Mouse (Mus musculus) neural tube, embryonic 12.5 days (tissue): ENCODE measurements at regions not wholly inside any gene's neighbourhood (a gene's known extent, or its start where the extent isn't known, plus 50 kb on each side); places are given as distances from the start of the nearest gene placed in this dataset.

ENCODE experiments used
- ATAC-seq: fragments of 200-750 bp; cut with Nextera tagmentation; 2 replicates; pipeline ENCODE4 v1.8.0; 2017; ENCODE audit warnings: low read depth, mild to moderate bottlenecking, moderate TSS enrichment, moderate library complexity; ENCODE audit not compliant: low FRiP score
- H3K27ac ChIP-seq: fragments of 300-500 bp; sonication (generic); 2 replicates; pipeline ENCODE4 v1.5.1; 2016
- H3K27me3 ChIP-seq: fragments of 300-500 bp; sonication (generic); replicated peaks from 2 replicates; pipeline ENCODE4 v1.6.1; 2016; ENCODE audit warnings: mild to moderate bottlenecking
- H3K36me3 ChIP-seq: fragments of 300-500 bp; sonication (generic); 2 replicates; pipeline ENCODE4 v1.6.1; 2016; ENCODE audit warnings: mild to moderate bottlenecking
- H3K4me1 ChIP-seq: fragments of 300-500 bp; sonication (generic); 2 replicates; pipeline ENCODE4 v1.6.1; 2016
- H3K4me2 ChIP-seq: fragments of 300-500 bp; sonication (generic); replicated peaks from 2 replicates; pipeline ENCODE4 v1.6.1; 2016; ENCODE audit warnings: mild to moderate bottlenecking
- H3K4me3 ChIP-seq: fragments of 300-500 bp; sonication (generic); 2 replicates; pipeline ENCODE4 v1.5.1; 2016
- H3K9ac ChIP-seq: fragments of 300-500 bp; sonication (generic); 2 replicates; pipeline ENCODE4 v1.6.1; 2016; ENCODE audit warnings: mild to moderate bottlenecking
- H3K9me3 ChIP-seq: fragments of 300-500 bp; sonication (generic); 2 replicates; pipeline ENCODE4 v1.6.1; 2016; ENCODE audit warnings: mild to moderate bottlenecking
- WGBS: fragments of 180-500 bp; shearing (Covaris S2); methylation state at CpG from one replicate; pipeline ENCODE4 v1.1.7; 2016; 5-methylcytosine and 5-hydroxymethylcytosine counted together

DNA sequence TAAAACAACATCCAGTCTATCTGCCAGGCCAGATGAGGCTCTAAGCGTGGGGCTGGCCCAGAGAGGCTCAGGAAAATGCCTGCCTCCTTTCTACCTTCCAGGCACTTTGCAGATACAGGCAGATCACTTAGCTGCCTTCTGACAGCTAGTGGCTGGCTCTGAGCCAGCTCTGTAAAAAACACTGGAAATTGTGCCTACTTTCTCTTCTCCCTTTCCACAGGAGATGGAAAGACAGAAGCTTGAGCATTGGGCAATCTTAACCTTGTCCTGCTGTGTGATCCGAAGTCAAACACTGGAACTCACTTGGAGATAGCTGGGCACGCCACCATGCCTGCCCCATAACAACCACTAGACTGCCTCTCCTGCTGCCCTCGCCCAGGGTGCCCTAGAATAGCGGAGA is 93.0 kb upstream of the Zmiz1 start:
- H3K4me1 ChIP-seq: peaks cover 4% of the 10 kb centered on the region
- no peak overlapping the region for H3K9ac ChIP-seq
- peaks cover 6% of the 10 kb centered on the region; the same call in 1 of the 2 replicates for H3K9me3 ChIP-seq
- no peaks in the 10 kb centered on the region for H3K27me3 ChIP-seq
- H3K4me2 ChIP-seq: no peak overlapping the region
- H3K4me3 ChIP-seq: no peak overlapping the region
- H3K27ac ChIP-seq: no peak overlapping the region
- no peak for ATAC-seq
- 85% methylated on average over 5 of the region's 5 CpGs for WGBS
- H3K36me3 ChIP-seq: no peaks in the 10 kb centered on the region

DNA sequence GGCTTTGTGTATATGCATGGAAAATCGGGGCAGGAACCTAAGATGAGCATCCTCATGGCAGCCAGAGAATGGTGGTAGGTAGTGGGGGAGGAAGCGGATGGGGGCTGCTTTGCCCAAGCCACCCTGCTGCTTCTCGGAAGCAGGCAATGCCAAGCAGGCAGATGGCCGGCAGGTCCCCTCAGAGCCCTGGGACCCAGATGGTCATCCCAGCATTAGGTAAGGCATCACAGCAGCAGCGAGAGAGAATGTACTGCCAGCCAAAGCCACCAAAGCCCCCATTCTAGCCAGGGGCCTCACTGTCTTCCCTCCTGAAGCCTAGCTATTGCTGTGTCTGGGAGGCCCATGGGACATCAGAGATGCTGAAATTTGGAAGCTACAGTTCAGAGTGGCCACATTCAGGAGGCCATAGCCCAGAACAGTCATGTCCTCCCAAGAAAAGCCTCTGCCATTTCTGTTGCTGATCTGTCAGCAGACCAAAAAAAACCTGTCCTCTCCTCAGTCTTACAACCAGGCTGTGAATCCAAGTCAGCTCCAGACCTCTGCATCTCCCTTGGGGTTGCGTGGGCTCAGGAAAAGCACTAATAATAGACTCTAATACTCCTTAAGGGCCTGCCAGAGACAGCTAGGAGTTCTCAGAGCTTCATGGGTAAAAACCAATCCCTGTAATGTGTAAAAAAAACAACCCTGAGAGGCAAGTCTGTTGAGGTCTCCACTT is 88.5 kb upstream of the Zmiz1 start:
- Histone ChIP-seq H3K9ac (no peak overlapping the region), H3K9me3 (peaks cover 6% of the 10 kb centered on the region; the same call in 1 of the 2 replicates), H3K4me1 (peaks cover 16% of the 10 kb centered on the region), H3K27me3 (no peaks in the 10 kb centered on the region), H3K27ac (no peak overlapping the region), H3K4me2 (no peak overlapping the region), H3K36me3 (no peaks in the 10 kb centered on the region), H3K4me3 (no peak overlapping the region)
- WGBS: 84% methylated on average over 6 of the region's 6 CpGs
- ATAC-seq: no peak

DNA sequence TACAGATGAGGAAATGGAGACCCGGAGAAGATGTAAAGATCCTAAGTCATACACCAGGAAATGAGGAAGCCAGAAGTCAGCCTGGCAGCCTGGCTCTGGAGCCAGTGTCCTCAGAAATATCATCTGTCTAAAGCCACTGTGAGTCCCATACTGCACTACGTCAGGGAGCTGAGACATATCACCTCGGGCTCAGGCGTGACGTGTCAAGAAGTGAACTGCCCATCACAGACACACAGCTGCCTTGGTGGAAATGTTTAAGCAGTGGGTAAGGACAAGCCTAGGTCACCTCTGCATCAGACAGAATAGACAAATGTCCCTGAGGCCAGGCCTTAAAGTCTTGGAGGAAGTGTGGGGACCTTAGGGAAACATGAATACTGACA is 88.0 kb upstream of the Zmiz1 start:
- Histone ChIP-seq H3K4me3 (no peak overlapping the region), H3K4me2 (no peak overlapping the region), H3K27me3 (no peaks in the 10 kb centered on the region), H3K4me1 (peaks cover 16% of the 10 kb centered on the region), H3K9ac (no peak overlapping the region), H3K27ac (0 out of 2 replicates have a peak overlapping the region, but pooled peaks have one; percentile 21), H3K36me3 (no peaks in the 10 kb centered on the region), H3K9me3 (peaks cover 6% of the 10 kb centered on the region; the same call in 1 of the 2 replicates)
- 87% methylated on average over 5 of the region's 5 CpGs for WGBS
- ATAC-seq: no peak

DNA sequence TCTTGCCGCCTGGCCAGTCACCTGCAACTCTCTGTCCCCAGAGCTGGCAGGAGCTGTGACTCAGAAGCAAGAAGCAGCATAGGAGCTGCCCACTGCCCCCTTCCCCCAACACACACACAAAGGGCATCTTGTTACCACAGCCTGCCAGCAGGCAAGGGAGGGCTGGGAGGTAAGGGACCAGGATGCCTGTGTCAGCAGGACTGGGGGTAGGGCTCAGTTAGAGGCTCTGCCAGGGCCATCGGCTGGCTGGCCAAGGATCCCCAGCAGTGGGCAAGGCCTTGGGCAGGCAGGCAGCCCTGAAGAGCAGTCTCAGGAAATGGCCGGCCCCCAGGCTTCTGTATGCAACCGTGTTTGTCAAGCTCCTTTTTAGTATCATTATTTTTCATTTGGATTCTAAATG is 87.3 kb upstream of the Zmiz1 start:
- H3K4me2 ChIP-seq: no peak overlapping the region; the same call in 1 of the 2 replicates
- peak overlapping the region; percentile 51; the same call in 1 of the 2 replicates for H3K9ac ChIP-seq
- no peak overlapping the region for H3K4me3 ChIP-seq
- peaks cover 6% of the 10 kb centered on the region; the same call in 1 of the 2 replicates for H3K9me3 ChIP-seq
- H3K36me3 ChIP-seq: no peaks in the 10 kb centered on the region
- H3K27ac ChIP-seq: no peak overlapping the region
- ATAC-seq: 0 out of 2 replicates have a peak, but pooled peaks have one; percentile 37
- peaks cover 16% of the 10 kb centered on the region for H3K4me1 ChIP-seq
- 62% methylated on average over 4 of the region's 4 CpGs for WGBS
- no peaks in the 10 kb centered on the region for H3K27me3 ChIP-seq

DNA sequence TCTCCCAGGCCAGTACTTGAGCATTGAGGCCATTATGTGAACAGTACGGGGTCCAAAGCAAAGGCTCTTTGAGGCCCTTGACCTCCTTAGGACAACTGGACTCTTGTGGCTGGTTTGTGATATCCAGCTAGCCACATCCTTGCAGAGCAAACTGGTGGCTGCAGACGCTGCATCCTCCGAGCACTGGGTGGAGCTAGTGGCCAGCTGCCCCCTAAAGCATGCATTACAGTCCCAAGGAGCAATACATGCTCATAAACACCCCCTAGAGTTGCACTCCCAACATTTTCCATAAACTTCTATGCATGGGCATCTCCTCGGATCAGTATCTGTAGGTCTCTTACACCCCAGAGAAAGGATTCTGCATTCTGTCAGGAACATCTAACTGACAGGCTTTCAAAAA is 86.4 kb upstream of the Zmiz1 start:
- Histone ChIP-seq H3K4me1 (peaks cover 25% of the 10 kb centered on the region), H3K4me2 (no peak overlapping the region), H3K36me3 (no peaks in the 10 kb centered on the region), H3K4me3 (no peak overlapping the region), H3K27me3 (no peaks in the 10 kb centered on the region), H3K27ac (no peak overlapping the region), H3K9ac (no peak overlapping the region), H3K9me3 (peaks cover 6% of the 10 kb centered on the region; the same call in 1 of the 2 replicates)
- ATAC-seq: no peak
- WGBS: 59% methylated on average over 4 of the region's 4 CpGs

DNA sequence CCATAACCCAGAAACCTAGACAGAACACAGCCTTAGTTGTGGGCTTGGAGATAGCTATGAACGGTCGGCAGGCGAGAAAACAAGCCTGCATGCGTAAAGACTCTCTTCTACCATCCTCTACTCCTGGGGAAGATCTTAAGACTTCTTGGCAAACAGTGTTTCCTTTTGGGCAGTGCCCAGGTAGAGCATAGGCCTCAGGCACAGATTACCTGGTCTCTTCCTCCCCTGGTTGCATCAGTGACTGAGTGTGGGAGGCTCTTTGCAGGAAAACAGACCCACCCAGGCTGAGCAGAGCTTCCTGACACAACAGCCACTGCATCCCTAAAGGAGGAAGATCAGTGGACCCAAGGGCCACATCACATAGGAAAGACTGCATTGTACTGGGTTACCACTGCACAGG is 85.8 kb upstream of the Zmiz1 start:
- Histone ChIP-seq H3K9me3 (peaks cover 6% of the 10 kb centered on the region; the same call in 1 of the 2 replicates), H3K4me1 (peaks cover 27% of the 10 kb centered on the region), H3K9ac (no peak overlapping the region), H3K36me3 (no peaks in the 10 kb centered on the region), H3K27ac (no peak overlapping the region), H3K27me3 (no peaks in the 10 kb centered on the region), H3K4me3 (no peak overlapping the region), H3K4me2 (no peak overlapping the region)
- WGBS: 93% methylated on average over 4 of the region's 4 CpGs
- no peak for ATAC-seq

DNA sequence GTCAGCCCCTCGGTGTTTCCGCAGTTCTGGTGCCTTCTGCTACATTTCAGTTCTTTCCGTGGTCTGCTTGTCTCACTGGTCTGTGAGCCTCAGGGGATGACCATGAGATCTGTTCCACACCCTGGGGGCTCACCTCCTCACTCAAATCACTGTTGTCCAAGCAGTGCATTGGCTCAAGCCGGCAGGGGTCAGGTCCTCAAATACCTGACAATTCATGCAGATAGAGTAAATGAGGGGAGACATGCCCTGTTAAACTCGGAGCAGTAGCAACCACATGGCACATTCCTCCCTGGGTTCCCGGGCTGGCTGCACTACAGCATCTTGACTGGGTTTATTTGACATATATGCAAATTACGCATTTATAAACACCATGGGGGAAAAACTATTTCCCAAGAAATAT is 84.0 kb upstream of the Zmiz1 start:
- ATAC-seq: no peak
- H3K9ac ChIP-seq: no peak overlapping the region
- peaks cover 45% of the 10 kb centered on the region for H3K4me1 ChIP-seq
- H3K27ac ChIP-seq: no peak overlapping the region
- no peaks in the 10 kb centered on the region for H3K36me3 ChIP-seq
- no peaks in the 10 kb centered on the region for H3K9me3 ChIP-seq
- no peak overlapping the region for H3K4me2 ChIP-seq
- no peak overlapping the region for H3K4me3 ChIP-seq
- whole genome bisulfite sequencing: 73% methylated on average over 7 of the region's 7 CpGs
- H3K27me3 ChIP-seq: no peaks in the 10 kb centered on the region

DNA sequence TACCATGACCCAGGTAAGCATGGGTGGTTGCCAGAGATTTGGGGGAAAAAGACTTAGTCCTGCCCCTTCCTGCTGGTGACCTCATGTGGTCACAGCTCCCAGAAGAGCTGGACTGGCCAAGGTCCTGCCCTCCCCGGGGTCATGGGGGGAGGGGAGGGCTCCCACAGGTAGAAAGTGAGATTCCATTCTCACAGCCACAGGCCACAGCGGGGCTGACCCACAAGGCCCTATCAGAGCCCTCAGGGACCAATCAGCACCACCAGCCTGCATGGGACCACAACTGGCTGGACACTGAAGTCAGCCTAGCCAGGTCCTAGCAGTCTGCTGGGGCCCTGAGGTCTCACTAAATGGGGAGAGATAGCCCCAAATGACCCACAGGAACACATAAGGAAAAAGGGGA is 81.9 kb upstream of the Zmiz1 start:
- H3K9me3 ChIP-seq: no peaks in the 10 kb centered on the region
- H3K27me3 ChIP-seq: no peaks in the 10 kb centered on the region
- H3K4me2 ChIP-seq: peak overlapping the region; percentile 66
- H3K4me1 ChIP-seq: peaks cover 32% of the 10 kb centered on the region
- WGBS: 51% methylated on average over 2 of the region's 2 CpGs
- H3K9ac ChIP-seq: peak overlapping the region; percentile 81; the same call in 1 of the 2 replicates
- peak overlapping the region; percentile 99 for H3K27ac ChIP-seq
- no peaks in the 10 kb centered on the region for H3K36me3 ChIP-seq
- ATAC-seq: no peak
- H3K4me3 ChIP-seq: no peak overlapping the region

DNA sequence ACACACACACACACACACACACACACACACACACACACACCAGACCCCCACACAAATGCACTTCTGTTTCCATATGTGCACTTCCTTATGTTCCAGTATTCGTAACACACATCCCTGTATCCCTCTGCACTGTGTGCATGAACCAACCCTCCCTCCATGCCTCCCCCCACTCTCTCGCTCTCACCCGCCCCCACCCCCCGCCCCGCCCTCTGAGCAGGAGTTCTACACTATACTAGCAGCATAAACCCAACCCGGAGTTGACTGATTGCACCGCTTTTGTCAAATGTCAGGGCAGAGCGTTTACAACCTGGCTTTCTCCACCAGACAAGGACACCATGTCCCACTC is 81.5 kb upstream of the Zmiz1 start:
- peak overlapping the region; percentile 31; the same call in 1 of the 2 replicates for H3K4me3 ChIP-seq
- peak overlapping the region; percentile 99 for H3K27ac ChIP-seq
- peaks cover 31% of the 10 kb centered on the region for H3K4me1 ChIP-seq
- H3K9ac ChIP-seq: peak overlapping the region; percentile 81
- peak overlapping the region; percentile 66 for H3K4me2 ChIP-seq
- 2% methylated on average over 8 of the region's 8 CpGs for WGBS
- no peaks in the 10 kb centered on the region for H3K9me3 ChIP-seq
- peak; percentile 90 for ATAC-seq
- no peaks in the 10 kb centered on the region for H3K36me3 ChIP-seq
- no peaks in the 10 kb centered on the region for H3K27me3 ChIP-seq

DNA sequence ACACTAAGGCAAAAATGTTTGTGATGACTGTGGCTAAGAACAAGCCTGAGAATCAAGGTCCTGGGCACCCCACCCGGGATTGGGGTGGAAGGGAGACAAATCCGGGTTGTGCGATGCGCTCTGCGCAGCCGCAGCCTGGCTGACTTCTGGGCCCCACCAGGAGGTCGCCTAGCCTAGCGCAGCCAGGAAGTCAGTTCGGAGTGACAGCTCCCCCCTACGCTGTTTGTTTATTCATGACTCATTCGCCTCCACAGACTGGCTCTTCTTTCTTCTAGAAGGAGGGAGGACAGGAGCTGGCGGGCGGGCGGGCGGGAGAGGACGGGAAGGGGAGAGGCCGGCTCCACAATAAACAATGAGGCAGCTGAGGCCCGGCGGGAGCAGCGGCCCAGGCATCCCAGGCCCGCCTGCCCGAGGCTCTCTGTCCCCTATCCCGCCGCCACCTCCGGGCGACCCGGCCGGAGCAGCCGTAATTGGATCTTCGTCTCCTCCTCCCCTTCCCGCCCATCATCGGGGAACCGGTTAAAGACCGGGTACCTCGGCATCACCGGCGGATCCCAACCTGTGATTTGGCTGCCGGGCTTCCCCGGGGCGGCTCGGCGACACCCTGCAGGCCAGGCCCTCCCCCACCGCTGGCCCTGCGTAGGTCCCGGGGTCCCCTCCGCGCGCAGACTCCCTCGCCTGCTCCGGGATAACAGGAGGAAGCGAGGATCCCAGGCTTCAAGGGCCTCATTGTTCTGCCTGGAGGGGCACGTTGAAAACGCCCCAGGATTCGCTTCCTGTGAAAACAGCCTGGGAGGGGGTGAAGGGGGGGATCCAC is 80.9 kb upstream of the Zmiz1 start:
- Histone ChIP-seq H3K4me1 (peaks cover 31% of the 10 kb centered on the region), H3K4me3 (peak overlapping the region; percentile 31), H3K27ac (peak overlapping the region; percentile 99), H3K9ac (peak overlapping the region; percentile 81), H3K4me2 (peak overlapping the region; percentile 66), H3K36me3 (no peaks in the 10 kb centered on the region), H3K9me3 (no peaks in the 10 kb centered on the region), H3K27me3 (no peaks in the 10 kb centered on the region)
- WGBS: 0% methylated on average over 50 of the region's 54 CpGs
- peak; percentile 94 for ATAC-seq

DNA sequence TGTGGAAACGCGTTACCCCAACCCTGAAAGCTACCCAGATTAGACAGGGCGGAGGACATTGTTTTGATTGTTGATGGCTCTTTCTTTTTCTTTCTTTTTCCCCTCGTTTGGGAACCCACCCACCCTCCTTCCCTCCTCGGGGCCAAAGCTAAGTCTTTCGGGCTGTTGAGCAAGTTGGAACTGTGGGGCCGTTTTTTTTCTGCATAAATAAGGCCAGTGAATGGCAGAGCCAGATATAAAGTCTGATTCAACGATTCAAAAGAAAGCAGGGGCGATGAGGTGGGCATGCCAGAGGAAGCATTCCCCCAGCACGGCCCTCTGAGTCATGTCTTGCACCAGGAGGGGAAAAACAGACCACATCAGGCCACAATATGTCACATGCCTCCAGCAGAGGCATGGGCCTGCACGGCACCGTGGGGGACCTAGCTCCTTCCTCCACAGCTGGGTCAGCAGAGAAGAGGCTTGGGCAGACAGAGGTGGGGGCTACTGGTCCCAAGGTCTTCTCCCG is 80.2 kb upstream of the Zmiz1 start:
- H3K4me2 ChIP-seq: peak overlapping the region; percentile 66
- no peaks in the 10 kb centered on the region for H3K36me3 ChIP-seq
- no peaks in the 10 kb centered on the region for H3K9me3 ChIP-seq
- WGBS: 1% methylated on average over 13 of the region's 13 CpGs
- H3K4me3 ChIP-seq: peak overlapping the region; percentile 31
- no peaks in the 10 kb centered on the region for H3K27me3 ChIP-seq
- H3K27ac ChIP-seq: peak overlapping the region; percentile 99
- H3K9ac ChIP-seq: peak overlapping the region; percentile 81
- peak; percentile 32 for ATAC-seq
- peaks cover 31% of the 10 kb centered on the region for H3K4me1 ChIP-seq

DNA sequence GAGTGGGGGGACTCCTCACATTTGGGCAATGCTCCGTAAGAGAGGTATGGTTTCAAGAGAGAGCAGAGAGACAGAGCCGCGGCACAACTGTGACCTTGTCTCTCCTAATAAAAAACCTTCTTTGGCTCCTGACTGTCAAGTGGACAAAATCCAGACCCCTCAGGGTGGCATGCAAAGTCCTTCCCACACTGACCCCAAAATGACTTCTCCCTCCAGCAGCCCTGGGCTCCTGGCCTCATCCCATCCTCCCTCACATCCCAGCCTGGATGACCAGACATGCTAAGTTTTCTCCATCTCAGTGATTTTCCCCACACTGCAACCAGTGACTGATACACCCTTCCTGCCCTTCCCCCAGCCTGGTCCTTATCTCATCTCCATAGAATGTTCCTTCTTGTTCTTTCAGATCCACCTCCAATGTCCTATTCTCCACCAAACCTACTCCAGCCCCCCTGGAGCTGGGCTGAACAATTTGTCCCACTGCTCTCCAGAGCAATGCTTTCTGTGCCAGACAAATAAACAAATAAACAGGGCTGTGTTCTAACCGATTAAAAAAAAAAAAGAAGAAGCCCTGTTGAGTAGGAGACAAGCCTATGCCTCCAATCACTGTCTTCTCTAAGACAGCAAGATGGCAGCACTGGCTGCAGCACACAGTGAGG is 75.7 kb upstream of the Zmiz1 start:
- peaks cover 18% of the 10 kb centered on the region for H3K4me1 ChIP-seq
- H3K27me3 ChIP-seq: no peaks in the 10 kb centered on the region
- H3K9ac ChIP-seq: no peak overlapping the region
- ATAC-seq: no peak
- no peak overlapping the region for H3K27ac ChIP-seq
- H3K36me3 ChIP-seq: no peaks in the 10 kb centered on the region
- H3K9me3 ChIP-seq: no peaks in the 10 kb centered on the region
- 88% methylated on average over 4 of the region's 4 CpGs for WGBS
- H3K4me3 ChIP-seq: no peak overlapping the region
- no peak overlapping the region for H3K4me2 ChIP-seq
